Mouse (Mus musculus) intestine, postnatal 0 days (tissue): ENCODE data around the gene Megf11. TPM values are rescaled to one million over a fixed set of nuclear protein-coding genes. Genes with fewer than 3 reads are reported as not detected.
"Not testable (repeated sequence)": the region's sequence is repeated elsewhere in the genome, so short reads cannot be mapped to it uniquely, and the experiment has no call there.

Experiments
- ATAC-seq: fragments of 200-750 bp; cut with Nextera tagmentation; 2 replicates; pipeline ENCODE4 v1.8.0; 2017; ENCODE audit warnings: mild to moderate bottlenecking, moderate TSS enrichment, moderate library complexity
- H3K27ac ChIP-seq: fragments of 300-500 bp; sonication (generic); 2 replicates; pipeline ENCODE4 v1.5.1; 2014; ENCODE audit warnings: mild to moderate bottlenecking, low read depth, low read length, moderate library complexity
- H3K27me3 ChIP-seq: fragments of 300-500 bp; sonication (generic); replicated peaks from 2 replicates; pipeline ENCODE4 v1.6.1; 2014; ENCODE audit warnings: low read length, mixed read lengths; ENCODE audit not compliant: control insufficient read depth, insufficient read depth
- H3K36me3 ChIP-seq: fragments of 300-500 bp; sonication (generic); 2 replicates; pipeline ENCODE4 v1.6.1; 2014; ENCODE audit warnings: mild to moderate bottlenecking, moderate library complexity; ENCODE audit not compliant: control insufficient read depth, insufficient read depth
- H3K4me1 ChIP-seq: fragments of 300-500 bp; sonication (generic); replicated peaks from 2 replicates; pipeline ENCODE4 v1.6.1; 2014; ENCODE audit warnings: antibody characterized with exemption, low read length, mixed read lengths; ENCODE audit not compliant: control insufficient read depth, insufficient read depth
- H3K4me2 ChIP-seq: fragments of 300-500 bp; sonication (generic); replicated peaks from 2 replicates; pipeline ENCODE4 v1.6.1; 2014; ENCODE audit warnings: low read depth, mild to moderate bottlenecking, moderate library complexity
- H3K4me3 ChIP-seq: fragments of 300-500 bp; sonication (generic); 2 replicates; pipeline ENCODE4 v1.5.1; 2014; ENCODE audit warnings: low read depth, low read length
- H3K9ac ChIP-seq: fragments of 300-500 bp; sonication (generic); 2 replicates; pipeline ENCODE4 v1.6.1; 2014; ENCODE audit warnings: mild to moderate bottlenecking, low read depth, low read length
- H3K9me3 ChIP-seq: fragments of 300-500 bp; sonication (generic); 2 replicates; pipeline ENCODE4 v1.6.1; 2016; ENCODE audit warnings: mixed run types; ENCODE audit not compliant: control insufficient read depth
- CTCF ChIP-seq: sonication (generic); IDR thresholded peaks from 2 replicates; pipeline ENCODE4 v1.5.1; 2016; ENCODE audit warnings: low read depth, mild to moderate bottlenecking, control low read depth, antibody characterized with exemption, moderate library complexity
- WGBS: fragments of 180-500 bp; shearing (Covaris S2); extraction: QIAGEN DNeasy Blood & Tissue Kit; methylation state at CpG from one replicate; pipeline ENCODE4 v1.1.7; 2014; 5-methylcytosine and 5-hydroxymethylcytosine counted together
- polyA plus RNA-seq: library from polyadenylated mRNA; unstranded; fragments of >200 nt; fragmentation: Nextera tagmentation; extraction: Ambion mirVana; gene quantifications from 2 replicates; pipeline ENCODE4 v1.2.1, GENCODE M21; 2015

Megf11 gene
- polyA plus RNA-seq, 1 experiment from 2014 or later = 0.69 TPM

DNA sequence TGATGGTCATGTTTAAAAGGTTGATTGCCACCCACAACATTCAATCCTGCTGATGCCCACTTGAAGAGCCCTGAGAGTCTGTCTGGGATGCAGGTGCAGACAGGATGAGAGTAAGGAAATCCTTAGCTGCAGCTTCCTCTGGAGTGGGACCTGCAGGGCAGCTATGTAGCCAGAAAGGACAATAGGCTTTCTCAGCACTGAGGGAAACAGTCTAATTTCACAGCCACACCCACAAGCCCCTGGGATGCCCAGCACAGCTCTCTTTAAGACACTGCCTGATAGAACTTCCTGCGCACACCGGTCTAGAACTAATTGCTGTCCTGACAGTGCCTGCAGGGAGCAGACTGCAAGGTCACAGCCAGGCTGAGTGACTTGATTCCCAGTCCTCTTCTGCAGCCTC, 282.6 kb downstream of the Megf11 start:
- ATAC-seq = 0 out of 2 replicates have a peak, but pooled peaks have one; percentile 2
- Histone ChIP-seq H3K9ac (no peak overlapping the region), H3K27ac (peak overlapping the region; percentile 30; the same call in 1 of the 2 replicates), H3K4me1 (no peaks in the 10 kb centered on the region), H3K36me3 (no peaks in the 10 kb centered on the region), H3K4me2 (no peak overlapping the region), H3K9me3 (no peaks in the 10 kb centered on the region), H3K27me3 (no peaks in the 10 kb centered on the region), H3K4me3 (no peak overlapping the region)
- 62% methylated on average over 2 of the region's 2 CpGs for WGBS
- no peak for TF ChIP-seq CTCF

DNA sequence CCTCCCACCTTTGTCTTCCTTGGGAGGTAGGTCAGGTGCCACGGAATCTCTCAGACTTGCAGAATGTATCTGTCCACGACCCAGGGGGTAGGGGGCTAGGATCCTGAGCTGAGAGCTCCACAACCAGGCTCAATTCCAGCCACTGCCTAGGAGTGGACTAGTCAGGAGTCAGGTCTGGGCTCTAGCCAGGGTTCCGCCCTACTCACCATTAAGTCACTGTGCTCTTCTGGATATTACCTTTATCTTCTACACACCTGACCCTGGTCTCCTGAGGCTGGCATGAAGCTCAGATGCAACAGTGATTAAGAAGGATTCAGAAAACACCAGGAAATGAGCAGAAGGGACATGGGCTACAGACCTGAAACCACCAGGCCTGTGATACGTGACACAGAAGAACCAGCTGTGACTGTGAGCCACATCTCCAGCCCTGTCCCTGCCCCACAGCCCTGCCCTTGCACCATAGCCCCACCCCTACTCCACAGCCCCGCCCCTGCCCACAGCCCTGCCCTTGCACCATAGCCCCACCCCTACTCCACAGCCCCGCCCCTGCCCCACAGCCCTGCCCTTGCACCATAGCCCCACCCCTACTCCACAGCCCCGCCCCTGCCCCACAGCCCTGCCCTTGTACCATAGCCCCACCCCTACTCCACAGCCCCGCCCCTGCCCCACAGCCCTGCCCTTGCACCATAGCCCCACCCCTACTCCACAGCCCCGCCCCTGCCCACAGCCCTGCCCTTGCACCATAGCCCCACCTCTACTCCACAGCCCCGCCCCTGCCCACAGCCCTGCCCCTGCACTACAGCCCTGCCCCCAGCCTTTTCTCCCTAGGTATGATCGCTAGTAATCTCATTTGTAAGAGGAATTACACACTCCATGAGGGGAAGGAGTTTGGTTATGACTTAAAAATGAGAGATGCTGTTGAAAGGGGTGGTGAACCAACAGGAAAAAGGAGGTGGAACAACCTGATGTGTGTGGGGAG, 286.2 kb downstream of the Megf11 start:
- not testable (repeated sequence) for H3K36me3 ChIP-seq, H3K4me3 ChIP-seq, H3K9me3 ChIP-seq, H3K27me3 ChIP-seq, H3K9ac ChIP-seq, H3K4me1 ChIP-seq
- WGBS = 33% methylated on average over 8 of the region's 11 CpGs
- peak overlapping the region; percentile 72 for H3K27ac ChIP-seq
- H3K4me2 ChIP-seq = peak overlapping the region; percentile 13; the same call in 1 of the 2 replicates
- peak; percentile 76 for ATAC-seq

DNA sequence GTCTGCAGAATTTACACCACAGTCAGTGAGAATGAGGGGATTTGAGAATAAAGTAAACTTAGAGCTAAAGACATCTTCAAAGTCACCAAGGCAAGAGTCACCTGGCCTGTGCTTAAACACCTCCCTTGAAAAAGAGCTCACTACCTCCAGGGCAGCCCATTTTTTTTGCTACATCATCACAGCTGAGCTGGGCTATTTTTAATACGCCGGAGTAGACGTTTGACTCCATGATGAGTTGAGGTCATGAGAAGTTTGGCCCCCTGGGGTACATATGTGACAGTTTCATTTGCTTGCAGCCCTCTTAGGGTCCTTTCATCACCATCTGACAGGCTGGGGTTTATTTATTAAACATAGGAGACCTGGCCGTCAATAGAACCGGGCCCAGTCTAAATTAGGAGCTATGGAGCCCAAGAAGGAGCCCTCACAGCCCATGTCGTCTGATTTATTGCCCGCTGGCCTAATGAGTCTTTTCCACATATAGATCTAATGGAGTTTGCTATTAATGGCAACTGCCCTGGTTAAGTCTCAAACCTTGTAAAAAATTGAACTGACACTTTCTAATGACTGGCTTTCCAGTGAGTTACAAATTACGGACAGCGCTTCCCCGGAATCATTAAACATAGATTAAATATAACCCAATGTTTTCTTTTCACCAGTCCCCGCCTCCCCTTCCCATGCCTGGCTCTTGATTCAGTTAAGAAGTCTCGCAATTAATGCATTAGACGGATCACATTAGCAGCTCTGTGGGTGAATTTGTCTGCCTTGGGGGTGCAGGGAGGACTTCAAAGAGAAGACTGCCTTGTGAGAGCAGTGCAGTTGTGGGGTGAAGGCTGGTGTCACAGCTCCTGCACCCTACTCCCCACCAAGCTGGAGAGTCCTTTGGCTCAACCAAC, 301.9 kb downstream of the Megf11 start:
- Histone ChIP-seq H3K4me1 (no peaks in the 10 kb centered on the region), H3K36me3 (no peaks in the 10 kb centered on the region), H3K4me2 (no peak overlapping the region), H3K4me3 (no peak overlapping the region), H3K27ac (no peak overlapping the region), H3K9ac (no peak overlapping the region), H3K27me3 (no peaks in the 10 kb centered on the region), H3K9me3 (no peaks in the 10 kb centered on the region)
- ATAC-seq = no peak
- TF ChIP-seq CTCF = no peak
- 65% methylated on average over 13 of the region's 13 CpGs for WGBS

DNA sequence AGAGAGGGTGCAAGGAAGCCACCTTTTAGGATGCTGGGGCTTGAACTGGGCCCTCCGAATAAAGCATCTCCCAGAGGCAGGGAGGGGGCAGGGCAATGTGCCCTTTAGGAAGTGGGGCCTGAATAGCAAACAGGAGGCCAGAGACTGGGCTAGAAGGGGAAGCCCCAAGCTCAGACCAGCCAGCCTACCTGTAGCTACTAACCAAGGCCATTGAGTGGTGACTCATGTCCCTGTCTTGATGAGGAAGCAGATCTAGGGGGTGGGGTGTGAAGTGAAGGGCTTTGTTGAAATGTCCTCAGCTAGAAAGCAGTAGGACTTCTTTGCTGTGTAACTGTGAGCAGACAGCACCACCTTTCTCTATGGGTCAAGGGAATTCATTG, 302.6 kb downstream of the Megf11 start:
- H3K36me3 ChIP-seq = no peaks in the 10 kb centered on the region
- no peak overlapping the region for H3K4me2 ChIP-seq
- H3K9ac ChIP-seq = no peak overlapping the region
- no peak overlapping the region for H3K27ac ChIP-seq
- TF ChIP-seq CTCF = no peak
- no peaks in the 10 kb centered on the region for H3K4me1 ChIP-seq
- WGBS = 48% methylated on average over 1 of the region's 1 CpGs
- no peak for ATAC-seq
- no peaks in the 10 kb centered on the region for H3K27me3 ChIP-seq
- no peak overlapping the region for H3K4me3 ChIP-seq
- no peaks in the 10 kb centered on the region for H3K9me3 ChIP-seq

DNA sequence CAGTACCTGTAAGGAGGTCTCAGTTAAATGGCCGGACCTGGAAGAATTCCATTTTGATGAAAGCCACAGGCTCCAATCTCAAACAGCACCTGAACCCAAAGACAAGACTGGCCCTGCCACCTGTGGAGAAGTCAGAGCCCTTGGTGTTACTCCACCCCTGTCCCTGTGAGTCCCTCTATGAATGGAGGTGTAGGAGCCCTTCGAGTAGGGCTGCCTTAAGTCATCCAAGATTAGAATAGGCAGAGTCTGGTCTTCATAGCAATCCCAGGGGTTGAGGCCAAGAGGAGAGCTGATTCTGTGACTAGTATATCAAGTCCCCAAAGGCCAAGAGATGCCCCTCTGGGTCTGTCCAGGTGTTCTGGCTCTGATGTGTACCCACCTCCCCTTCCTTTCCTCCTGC, 305.3 kb downstream of the Megf11 start:
- Histone ChIP-seq H3K27ac (no peak overlapping the region), H3K4me1 (no peaks in the 10 kb centered on the region), H3K4me2 (no peak overlapping the region), H3K4me3 (no peak overlapping the region), H3K36me3 (peaks cover 10% of the 10 kb centered on the region), H3K27me3 (no peaks in the 10 kb centered on the region), H3K9me3 (no peaks in the 10 kb centered on the region), H3K9ac (no peak overlapping the region)
- whole genome bisulfite sequencing = 91% methylated on average over 2 of the region's 2 CpGs
- no peak for TF ChIP-seq CTCF
- no peak for ATAC-seq

DNA sequence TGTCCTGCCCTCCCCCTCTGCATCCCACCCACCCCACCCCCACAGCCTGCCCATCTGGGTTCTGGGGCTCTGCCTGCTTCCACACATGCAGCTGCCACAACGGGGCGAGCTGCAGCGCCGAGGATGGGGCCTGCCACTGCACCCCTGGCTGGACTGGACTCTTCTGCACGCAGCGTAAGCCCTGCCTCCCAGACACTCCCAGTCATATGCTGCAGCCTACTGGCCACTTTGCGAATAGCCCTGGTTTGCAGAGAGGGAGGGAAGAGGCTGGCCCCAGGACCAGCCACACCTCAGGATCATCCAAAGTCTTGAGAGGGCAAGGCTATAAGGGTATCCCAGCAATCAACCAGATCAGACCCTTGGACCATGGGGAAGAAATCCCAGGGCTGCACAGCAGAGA, 305.8 kb downstream of the Megf11 start:
- Histone ChIP-seq H3K9ac (no peak overlapping the region), H3K27me3 (no peaks in the 10 kb centered on the region), H3K4me1 (no peaks in the 10 kb centered on the region), H3K9me3 (no peaks in the 10 kb centered on the region), H3K36me3 (peaks cover 13% of the 10 kb centered on the region), H3K4me3 (no peak overlapping the region), H3K4me2 (no peak overlapping the region), H3K27ac (no peak overlapping the region)
- TF ChIP-seq CTCF = peak; percentile 94
- 5% methylated on average over 7 of the region's 7 CpGs for WGBS
- peak; percentile 66 for ATAC-seq
